Mouse (Mus musculus): ENCODE measurements around the gene Sfmbt1.

DNA sequence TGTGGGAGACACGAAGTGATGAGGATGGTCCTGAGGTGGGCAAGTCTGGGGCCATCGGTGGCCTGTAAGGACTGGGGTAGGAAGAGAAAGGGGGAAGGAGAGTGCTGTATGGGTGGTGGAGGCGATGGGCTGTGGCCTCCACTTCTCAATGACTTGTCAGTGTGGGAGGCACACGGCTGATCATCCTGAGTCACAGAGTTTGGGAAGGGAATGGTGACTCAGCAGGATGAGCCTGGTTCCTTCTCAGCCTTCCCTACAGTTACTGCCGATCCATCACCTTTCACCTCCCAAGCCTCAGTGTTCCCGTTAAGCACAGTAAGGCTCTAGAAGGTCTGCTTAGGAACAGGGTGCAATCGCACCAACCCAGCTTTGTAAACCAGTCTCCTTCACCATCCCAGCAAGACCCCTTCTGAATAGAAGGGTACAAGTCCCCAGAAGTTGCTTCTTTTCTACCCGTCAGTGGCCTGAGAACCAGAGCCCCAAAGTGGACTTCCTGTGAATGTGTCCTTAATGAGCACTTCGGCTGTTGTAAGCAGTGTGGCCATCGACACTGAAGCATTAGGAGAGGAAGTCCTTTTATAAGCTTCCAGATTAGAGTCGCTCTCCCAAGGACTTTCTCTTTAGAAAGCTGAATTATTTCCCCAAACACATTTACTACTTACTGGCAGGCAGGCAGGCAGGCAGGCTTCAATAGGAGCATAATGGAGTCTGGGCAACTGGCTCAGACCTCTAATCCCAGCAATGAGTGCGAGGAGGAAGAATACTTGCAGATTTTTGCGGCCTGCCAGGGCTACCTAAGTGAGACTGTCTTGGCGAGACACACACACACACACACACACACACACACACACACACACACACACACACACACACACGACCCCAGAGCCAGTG is 43.3 kb upstream of the Sfmbt1 start:
- TF ChIP-seq ZC3H11A (IDR thresholded peaks at IDR 0.05; ENCODE audit: borderline replicate concordance, low read depth, low read length) (no peak), CHD2 (IDR thresholded peaks at IDR 0.05; ENCODE audit: low read depth, low read length) (no peak)

Data from ES-E14 (cell line).